Mouse (Mus musculus): Measurements from ENCODE around the gene Ccdc65.

Ccdc65 gene

DNA sequence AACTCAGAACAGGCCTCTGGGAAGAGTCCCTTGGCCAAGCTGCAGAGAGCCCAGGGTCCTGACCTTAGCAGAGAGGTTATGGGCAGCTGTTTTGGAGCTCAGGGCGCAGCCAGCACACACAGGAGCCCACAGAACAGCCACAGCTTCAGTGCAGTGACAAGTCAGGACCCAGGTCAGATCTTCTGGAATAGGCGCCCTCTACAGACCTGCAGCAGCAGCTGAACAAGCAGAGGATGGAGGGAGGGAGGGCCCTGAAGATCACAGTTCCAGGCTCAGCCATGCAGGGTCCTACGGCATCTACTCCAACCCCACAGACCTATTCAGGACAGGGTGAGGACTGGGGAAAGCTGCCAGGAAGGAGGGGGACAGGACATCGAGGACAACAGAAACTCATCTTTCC, 30.8 kb downstream of the Ccdc65 start:
- 68% methylated on average over 4 of the region's 4 CpGs for WGBS

DNA sequence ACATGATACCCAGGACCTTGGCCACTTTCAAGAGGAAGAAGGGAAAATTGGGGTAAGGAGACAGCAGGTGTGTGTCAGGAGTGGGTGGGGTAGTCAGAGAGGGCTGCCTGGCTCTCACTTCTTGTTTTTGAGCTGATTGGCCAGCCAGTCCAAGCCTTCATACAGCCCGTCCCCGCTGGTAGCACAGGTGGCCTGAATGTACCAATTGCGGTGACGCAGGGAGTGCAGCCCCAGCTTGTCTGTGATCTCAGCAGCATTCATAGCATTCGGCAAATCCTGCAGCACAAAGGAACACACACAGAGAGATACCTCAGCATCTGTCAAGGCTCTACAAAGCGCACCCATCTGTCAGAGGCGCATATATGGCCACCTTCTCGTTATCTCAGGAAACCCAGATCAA, 32.2 kb downstream of the Ccdc65 start:
- WGBS, result 61% methylated on average over 8 of the region's 8 CpGs

DNA sequence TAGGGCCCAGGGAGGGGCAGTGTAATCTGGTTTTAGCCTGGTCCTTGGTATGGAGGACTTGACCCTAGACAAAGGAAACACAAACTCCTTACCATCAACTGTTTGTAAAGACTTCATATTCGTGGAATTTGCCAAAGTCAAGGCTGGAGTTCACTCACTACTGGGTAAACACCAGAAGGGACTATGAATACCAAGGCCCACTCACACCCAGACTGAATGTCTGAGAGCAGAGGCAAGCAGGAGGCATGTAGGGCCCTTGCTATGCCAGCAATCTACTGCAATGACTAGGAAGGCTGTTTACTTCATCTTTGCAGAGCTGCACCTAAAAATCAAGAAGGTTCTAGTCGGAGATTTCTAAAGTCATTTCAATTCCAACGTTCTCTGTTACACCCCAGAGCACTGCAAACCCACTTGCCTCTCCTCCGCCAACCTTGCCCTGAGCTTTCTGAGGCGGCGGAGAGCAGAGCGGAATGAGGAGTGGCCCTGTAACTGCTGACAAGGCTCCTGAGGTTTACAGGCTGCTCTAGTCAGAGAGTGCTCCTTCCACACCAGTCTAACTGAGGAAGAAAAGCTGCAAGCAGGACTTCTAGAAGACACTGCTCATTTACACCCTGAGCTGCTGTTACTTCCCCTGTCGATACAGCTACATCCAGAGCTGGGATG, 34.9 kb downstream of the Ccdc65 start:
- WGBS, result 60% methylated on average over 8 of the region's 8 CpGs

DNA sequence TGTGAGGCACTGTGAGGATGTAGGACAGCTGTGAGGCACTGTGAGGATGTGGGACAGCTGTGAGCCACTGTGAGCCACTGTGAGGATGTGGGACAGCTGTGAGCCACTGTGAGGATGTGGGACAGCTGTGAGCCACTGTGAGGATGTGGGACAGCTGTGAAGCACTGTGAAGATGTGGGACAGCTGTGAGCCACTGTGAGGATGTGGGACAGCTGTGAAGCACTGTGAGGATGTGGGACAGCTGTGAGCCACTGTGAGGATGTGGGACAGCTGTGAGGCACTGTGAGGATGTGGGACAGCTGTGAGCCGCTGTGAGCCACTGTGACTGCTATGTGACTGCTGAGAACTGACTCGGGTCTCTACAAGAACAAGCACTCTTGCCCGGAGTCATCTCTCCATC, 35.9 kb downstream of the Ccdc65 start:
- 82% methylated on average over 3 of the region's 3 CpGs for WGBS

DNA sequence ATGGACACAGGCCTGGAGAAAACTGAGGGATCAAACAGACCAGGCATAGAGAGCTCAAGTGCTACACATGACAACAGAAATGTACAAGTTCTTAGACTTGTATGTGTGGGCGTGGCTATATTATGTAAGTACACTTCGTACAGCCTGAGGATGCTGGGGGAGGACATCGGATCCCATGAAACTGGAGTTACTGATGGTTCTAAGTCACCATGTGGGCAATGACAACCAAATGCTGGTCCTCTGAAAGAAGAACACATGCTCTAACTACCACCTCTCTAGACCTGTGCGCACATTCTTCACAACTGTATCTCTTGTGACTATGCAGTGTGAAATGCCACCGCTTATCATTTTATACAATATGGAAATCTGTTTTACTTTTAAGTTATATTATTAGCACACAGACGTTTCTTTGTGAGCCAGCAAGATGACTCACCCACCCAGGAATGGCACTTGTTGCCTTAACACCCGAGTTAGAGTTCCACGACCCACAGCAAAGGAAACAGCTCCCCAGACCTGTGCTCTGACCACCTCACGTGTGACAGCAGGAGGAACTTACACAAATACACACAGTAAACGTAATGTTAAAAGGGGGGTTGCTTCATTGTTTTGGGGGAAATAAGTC, 38.4 kb downstream of the Ccdc65 start:
- 36% methylated on average over 10 of the region's 10 CpGs for WGBS

DNA sequence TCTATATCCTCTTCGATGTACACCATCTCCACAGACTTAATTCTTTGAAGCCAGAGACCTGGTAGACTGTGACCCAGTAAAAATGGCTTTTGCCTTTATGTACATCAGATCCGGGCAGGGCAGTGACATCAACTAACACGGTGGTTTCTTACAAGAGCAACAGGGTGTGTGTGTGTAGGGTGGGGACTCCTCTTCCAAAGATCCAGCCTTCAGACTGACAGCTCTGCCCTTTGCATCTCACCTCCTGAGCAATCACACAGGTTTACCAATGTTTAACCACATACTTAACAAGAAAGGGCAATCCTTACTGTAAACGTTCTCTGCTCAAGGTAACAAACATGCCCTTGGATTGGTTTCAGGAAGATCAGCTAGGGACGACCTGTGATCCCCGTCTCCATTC, 39.3 kb downstream of the Ccdc65 start:
- 72% methylated on average over 6 of the region's 6 CpGs for WGBS

DNA sequence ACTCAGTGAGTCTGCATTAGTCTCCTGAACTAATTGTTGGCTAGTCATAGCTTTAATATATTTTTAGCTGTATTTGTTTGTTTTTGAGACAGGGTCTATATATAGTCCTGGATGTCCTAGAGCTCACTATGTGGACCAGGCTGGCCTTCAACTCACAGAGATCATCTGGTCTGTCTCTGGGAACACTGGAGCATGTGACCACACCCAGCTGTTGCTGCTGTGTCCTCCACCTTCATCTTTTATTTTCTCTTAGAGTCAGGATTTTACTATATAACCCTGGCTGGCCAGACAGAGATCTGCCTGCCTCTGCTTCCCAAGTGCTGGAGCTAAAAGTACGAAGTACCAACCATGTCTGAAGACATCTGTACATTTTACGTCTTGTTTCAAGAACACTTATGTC, 41.1 kb downstream of the Ccdc65 start:
- WGBS, result 77% methylated on average over 2 of the region's 2 CpGs

DNA sequence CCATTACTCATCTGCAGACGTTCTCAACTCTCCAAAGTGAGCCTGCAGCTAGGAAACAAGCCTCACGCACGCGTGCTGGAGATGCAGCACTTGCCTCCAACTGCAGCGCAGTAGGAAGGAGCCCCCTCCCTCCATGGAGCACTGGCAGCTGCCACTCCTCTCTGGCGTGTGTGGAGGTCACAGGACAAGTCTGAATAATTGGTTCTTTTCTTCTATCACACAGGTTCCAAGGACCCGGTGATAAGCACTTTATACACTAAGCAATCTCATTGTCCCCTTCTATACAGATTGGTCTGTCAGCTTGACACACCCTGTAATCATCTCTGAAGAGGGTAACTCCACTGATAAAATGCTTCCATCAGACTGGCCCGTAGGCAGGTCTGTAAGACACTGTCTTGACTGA, 45.0 kb downstream of the Ccdc65 start:
- WGBS, result 46% methylated on average over 8 of the region's 8 CpGs

DNA sequence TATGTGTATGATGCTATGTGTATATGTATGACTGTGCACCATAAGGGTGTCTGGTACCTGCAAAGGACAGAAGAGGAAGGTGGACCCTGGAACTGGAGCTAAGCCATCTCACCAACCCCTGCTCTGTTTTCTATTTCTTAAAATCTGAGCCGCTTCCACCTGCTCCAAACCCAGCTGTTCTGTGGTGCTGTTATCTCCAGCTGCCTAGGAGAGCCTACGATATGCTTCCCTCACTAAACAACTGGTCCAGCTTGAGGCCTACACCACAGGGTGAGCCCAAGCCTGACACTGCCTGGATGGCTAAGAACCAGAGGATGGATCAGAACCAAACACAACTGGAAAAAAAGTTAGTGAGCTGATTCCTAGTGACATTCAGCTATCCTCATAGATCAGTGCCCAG, 46.1 kb downstream of the Ccdc65 start:
- 65% methylated on average over 2 of the region's 2 CpGs for WGBS

DNA sequence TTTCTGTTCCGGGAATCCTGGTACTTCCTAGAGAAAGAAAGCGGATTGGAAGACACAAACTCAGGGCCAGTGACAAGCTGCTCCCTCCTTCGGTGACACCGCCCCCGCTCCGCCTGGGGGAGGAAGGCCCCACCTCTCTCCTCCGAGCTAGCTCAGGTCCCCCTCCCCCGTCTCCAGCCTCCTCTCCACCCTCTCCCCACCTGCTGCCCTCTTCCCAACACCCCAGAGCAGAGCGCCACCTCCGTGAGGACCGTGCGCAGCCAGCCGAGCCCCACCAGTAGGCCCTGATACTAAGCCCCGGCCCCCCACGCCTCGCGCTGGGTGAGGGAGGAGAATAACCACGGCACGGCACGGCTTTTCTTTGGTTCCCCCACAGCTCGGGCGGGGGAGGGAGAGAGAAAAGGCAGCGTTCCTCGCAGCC, 54.2 kb downstream of the Ccdc65 start:
- WGBS, result under 1% methylated on average over 24 of the region's 24 CpGs

DNA sequence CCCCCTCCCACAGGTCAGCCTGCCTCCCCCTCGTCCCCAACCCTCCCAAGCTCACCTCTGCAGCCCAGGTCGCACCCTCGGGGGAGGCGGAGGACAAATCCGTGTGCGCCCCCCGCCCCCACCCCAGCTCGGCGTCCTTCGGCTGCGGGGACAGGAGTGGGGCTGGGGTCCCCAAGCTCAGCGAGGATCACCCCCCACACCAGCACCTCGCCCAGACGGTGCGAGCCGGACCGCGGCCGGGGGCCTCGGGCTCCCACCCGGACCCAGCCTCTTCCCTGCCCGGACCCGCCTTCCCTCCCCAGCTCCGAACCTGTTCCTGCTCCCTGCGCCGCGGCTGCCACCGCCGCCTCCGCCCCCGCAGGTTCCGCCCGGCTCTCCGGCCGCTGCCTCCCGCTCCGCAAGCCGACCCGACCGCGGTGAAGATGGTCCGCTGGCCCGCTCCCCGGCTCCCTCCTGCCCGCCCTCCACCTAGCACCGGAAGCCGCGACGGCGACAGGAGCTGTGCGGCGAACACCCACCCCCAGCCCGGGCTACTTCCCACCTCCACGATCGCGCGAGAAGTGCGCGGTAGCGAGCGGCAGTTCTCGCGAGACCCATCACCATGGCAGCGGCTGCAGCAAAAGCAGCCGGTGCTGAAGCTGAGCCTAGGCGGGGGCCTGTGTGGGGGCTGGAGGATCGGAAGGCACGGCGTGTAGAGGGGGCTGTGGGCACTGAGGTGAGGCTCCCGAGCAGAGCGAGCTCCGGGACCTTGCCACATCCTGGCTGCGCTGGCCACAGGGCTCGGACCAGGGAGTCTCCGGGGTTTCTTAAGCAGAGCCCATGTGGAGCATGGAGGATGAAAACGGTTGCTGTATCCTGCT, 54.9 kb downstream of the Ccdc65 start, which contains the start of gene Arf3:
Arf3 (minus strand) TSS at position 545 of the 860 bp plus-strand sequence.
- WGBS, result 1% methylated on average over 74 of the region's 76 CpGs

DNA sequence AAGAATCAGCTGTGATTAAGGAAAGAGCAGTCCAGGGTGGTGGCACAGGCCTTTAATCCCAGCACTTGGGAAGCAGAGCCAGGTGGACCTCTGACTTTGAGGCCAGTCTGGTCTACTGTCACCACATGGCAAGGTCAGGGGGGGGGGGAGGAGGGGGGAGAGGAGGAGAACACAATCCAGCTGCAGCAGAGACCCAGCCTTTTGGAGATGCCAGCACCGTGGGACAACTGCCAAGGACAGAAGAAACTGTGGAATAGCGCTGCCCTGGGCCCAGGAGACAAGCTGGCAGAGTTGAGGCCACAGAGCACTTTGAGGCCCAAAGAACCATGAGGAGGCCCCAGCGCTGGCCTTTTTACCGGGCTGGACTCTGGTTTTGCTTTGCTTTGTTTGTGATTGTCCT, 57.9 kb downstream of the Ccdc65 start:
- 56% methylated on average over 4 of the region's 4 CpGs for WGBS

DNA sequence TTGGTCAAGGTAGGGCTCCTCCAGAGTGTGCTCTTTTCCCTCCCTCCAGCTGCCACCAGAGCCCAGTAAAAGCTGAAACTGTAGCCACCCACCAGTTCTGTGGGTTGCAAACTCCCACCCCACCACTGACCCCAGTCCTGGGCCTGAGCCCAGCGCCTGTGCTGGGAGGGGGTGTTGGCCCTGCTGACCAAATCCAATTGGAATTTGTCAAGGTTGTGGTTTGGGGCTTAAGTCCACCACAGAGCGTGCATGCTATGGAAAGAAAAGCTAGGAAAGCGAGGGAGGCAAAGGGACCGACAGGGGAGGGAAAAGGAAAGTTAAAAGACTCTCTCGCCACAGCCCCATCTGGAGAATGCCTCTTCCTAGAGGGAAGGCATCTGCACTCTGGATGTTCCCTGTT, 60.3 kb downstream of the Ccdc65 start:
- WGBS, result 56% methylated on average over 5 of the region's 5 CpGs

DNA sequence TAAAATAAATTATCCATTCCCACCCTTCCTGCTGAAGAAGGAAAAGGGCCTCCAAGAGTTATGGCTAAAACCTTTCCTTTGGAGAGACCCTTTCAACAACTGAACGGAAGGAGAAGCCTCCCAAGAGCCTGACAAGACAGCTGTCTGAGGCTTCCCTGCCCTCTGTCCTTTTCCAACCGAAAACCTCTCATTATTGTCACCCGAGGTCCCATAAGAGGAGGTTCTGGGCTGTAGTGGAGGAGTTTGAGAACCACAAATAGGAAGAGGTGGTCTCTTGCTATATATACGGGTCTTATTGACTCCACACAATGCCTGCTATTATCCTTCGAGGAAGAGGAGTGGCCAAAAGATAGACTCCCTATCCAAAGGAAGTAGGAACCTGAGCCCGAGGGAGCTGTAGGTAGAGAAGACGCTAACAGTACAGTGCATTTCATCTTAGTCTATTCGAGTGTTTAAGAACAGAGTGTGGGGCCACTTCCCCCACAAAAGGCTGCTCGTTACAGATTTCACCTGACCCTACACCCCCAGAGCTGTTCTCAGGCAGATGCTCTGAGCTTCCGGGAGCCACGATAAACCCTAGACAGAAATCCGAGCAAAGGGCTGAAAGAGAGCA, 63.9 kb downstream of the Ccdc65 start:
- 30% methylated on average over 12 of the region's 12 CpGs for WGBS

DNA sequence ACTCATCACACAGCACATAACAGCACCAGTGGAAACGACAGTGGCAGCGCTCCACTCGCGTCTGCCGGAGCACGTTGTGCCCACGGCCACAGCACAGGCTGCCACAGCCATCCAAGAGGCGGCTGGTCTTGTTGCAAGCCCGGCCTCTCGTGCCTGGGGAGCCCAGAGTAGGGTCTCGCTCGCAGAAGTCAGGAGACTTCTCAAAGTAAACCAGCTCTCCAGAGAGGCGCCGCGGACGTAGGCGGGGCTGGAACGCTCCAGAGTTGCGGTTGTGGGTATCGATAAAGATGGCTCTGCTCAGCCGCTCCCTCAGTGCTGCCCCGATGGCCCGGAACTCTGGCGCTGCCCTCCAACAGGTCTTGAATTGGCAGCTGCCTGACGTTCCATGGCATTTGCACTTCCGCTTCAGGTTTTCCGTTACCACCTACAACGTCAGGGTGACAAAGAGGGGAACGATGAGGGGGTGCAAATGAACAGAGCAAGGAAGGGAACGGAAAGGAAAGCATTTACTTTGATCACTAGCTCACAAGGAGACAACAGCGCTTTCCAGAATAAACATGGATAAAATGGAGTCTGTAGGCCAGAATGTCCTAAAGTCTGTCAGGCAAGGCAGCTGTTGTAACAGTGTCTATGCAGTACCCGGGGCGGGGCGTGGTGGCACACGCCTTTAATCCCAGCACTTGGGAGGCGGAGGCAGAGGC, 64.7 kb downstream of the Ccdc65 start:
- WGBS, result 5% methylated on average over 36 of the region's 36 CpGs

All from cerebral cortex, adult 2 months (tissue).